Mouse (Mus musculus) midbrain, embryonic 16.5 days (tissue): Measurements from ENCODE around the gene Aebp1. TPM values are rescaled to one million over a fixed set of nuclear protein-coding genes. Genes with fewer than 3 reads are reported as not detected.

Experiments
- ATAC-seq: fragments of 200-750 bp; cut with Nextera tagmentation; 2 replicates; pipeline ENCODE4 v1.8.0; 2017; ENCODE audit warnings: moderate TSS enrichment
- H3K27ac ChIP-seq: fragments of 300-500 bp; sonication (generic); 2 replicates; pipeline ENCODE4 v1.5.1; 2014; ENCODE audit warnings: mild to moderate bottlenecking, low read length, mixed read lengths
- H3K27me3 ChIP-seq: fragments of 300-500 bp; sonication (generic); 2 replicates; pipeline ENCODE4 v1.6.1; 2014; ENCODE audit warnings: low read depth, low read length, mixed read lengths; ENCODE audit not compliant: control insufficient read depth, insufficient read depth
- H3K36me3 ChIP-seq: fragments of 300-500 bp; sonication (generic); 2 replicates; pipeline ENCODE4 v1.6.1; 2014; ENCODE audit warnings: mild to moderate bottlenecking, low read length, moderate library complexity, mixed read lengths; ENCODE audit not compliant: control insufficient read depth, insufficient read depth
- H3K4me1 ChIP-seq: fragments of 300-500 bp; sonication (generic); 2 replicates; pipeline ENCODE4 v1.6.1; 2014; ENCODE audit warnings: mild to moderate bottlenecking, low read length, mixed read lengths; ENCODE audit not compliant: control insufficient read depth, insufficient read depth
- H3K4me2 ChIP-seq: fragments of 300-500 bp; sonication (generic); 2 replicates; pipeline ENCODE4 v1.6.1; 2014; ENCODE audit warnings: mild to moderate bottlenecking, low read length, mixed read lengths
- H3K4me3 ChIP-seq: fragments of 300-500 bp; sonication (generic); 2 replicates; pipeline ENCODE4 v1.5.1; 2014; ENCODE audit warnings: low read depth, mild to moderate bottlenecking, low read length, moderate library complexity, mixed read lengths
- H3K9ac ChIP-seq: fragments of 300-500 bp; sonication (generic); 2 replicates; pipeline ENCODE4 v1.6.1; 2014; ENCODE audit warnings: low read depth, low read length, mixed read lengths
- H3K9me3 ChIP-seq: fragments of 300-500 bp; sonication (generic); replicated peaks from 2 replicates; pipeline ENCODE4 v1.6.1; 2014; ENCODE audit warnings: mild to moderate bottlenecking, low read length, mixed read lengths; ENCODE audit not compliant: control insufficient read depth, poor library complexity, severe bottlenecking
- WGBS: fragments of 180-500 bp; shearing (Covaris S2); extraction: QIAGEN DNeasy Blood & Tissue Kit; methylation state at CpG from one replicate; pipeline ENCODE4 v1.1.7; 2014; 5-methylcytosine and 5-hydroxymethylcytosine counted together
- polyA plus RNA-seq: library from polyadenylated mRNA; unstranded; fragments of >200 nt; fragmentation: Nextera tagmentation; extraction: Ambion mirVana; gene quantifications from 2 replicates; pipeline ENCODE4 v1.2.1, GENCODE M21; 2015

Gene Aebp1
- polyA plus RNA-seq, 1 experiment from 2014 or later = 16.4 TPM

GRCm38 (mm10) chr11:5916178-5916548 lies 54.4 kb downstream of the Aebp1 start:
- no peak overlapping the region for H3K9ac ChIP-seq
- 75% methylated on average over 8 of the region's 8 CpGs for WGBS
- no peaks in the 10 kb centered on the region for H3K36me3 ChIP-seq
- H3K27ac ChIP-seq = no peak overlapping the region
- no peak for ATAC-seq
- H3K9me3 ChIP-seq = no peaks in the 10 kb centered on the region
- no peak overlapping the region for H3K4me3 ChIP-seq
- H3K4me1 ChIP-seq = no peaks in the 10 kb centered on the region
- no peaks in the 10 kb centered on the region for H3K27me3 ChIP-seq
- no peak overlapping the region for H3K4me2 ChIP-seq

GRCm38 (mm10) chr11:5918111-5918510 lies 56.4 kb downstream of the Aebp1 start:
- 85% methylated on average over 2 of the region's 2 CpGs for WGBS
- H3K36me3 ChIP-seq = no peaks in the 10 kb centered on the region
- no peak overlapping the region for H3K27ac ChIP-seq
- ATAC-seq = no peak
- H3K4me1 ChIP-seq = no peaks in the 10 kb centered on the region
- no peak overlapping the region for H3K4me3 ChIP-seq
- no peak overlapping the region for H3K4me2 ChIP-seq
- H3K9ac ChIP-seq = no peak overlapping the region
- no peaks in the 10 kb centered on the region for H3K27me3 ChIP-seq
- no peaks in the 10 kb centered on the region for H3K9me3 ChIP-seq

- no peaks in the 10 kb centered on the region for H3K4me1 ChIP-seq
- H3K4me3 ChIP-seq = no peak overlapping the region
- H3K4me2 ChIP-seq = no peak overlapping the region
- 99% methylated on average over 4 of the region's 4 CpGs for WGBS
- H3K9me3 ChIP-seq = no peaks in the 10 kb centered on the region
- H3K27ac ChIP-seq = no peak overlapping the region
- H3K9ac ChIP-seq = no peak overlapping the region
- ATAC-seq = no peak
- H3K27me3 ChIP-seq = no peaks in the 10 kb centered on the region
- H3K36me3 ChIP-seq = no peaks in the 10 kb centered on the region
Measured at GRCm38 (mm10) chr11:5919606-5920005, 57.9 kb downstream of the Aebp1 start.

GRCm38 (mm10) chr11:5920323-5920960 lies 58.7 kb downstream of the Aebp1 start:
- Histone ChIP-seq H3K27ac (no peak overlapping the region), H3K27me3 (no peaks in the 10 kb centered on the region), H3K36me3 (no peaks in the 10 kb centered on the region), H3K4me2 (no peak overlapping the region), H3K4me3 (no peak overlapping the region), H3K4me1 (no peaks in the 10 kb centered on the region), H3K9ac (no peak overlapping the region), H3K9me3 (no peaks in the 10 kb centered on the region)
- 53% methylated on average over 8 of the region's 17 CpGs for WGBS
- ATAC-seq = no peak

Other genes with a start within 250 kb of the Aebp1 start
- 171 and 181 TPM in 2 replicates for gene Mrps24, start 146.3 kb upstream of the Aebp1 start, polyA plus RNA-seq
- 33.6 and 34.4 TPM in 2 replicates for gene Urgcp, start 99.6 kb upstream of the Aebp1 start, polyA plus RNA-seq
- 152 and 156 TPM in 2 replicates for gene Dbnl, start 73.5 kb upstream of the Aebp1 start, polyA plus RNA-seq
- 2.4 and 3.1 TPM in 2 replicates for gene Pgam2, start 58.2 kb upstream of the Aebp1 start, polyA plus RNA-seq
- 8.1 and 8.2 TPM in 2 replicates for gene Polm, start 23.9 kb upstream of the Aebp1 start, polyA plus RNA-seq
- gene Pold2, start 16.3 kb downstream of the Aebp1 start, polyA plus RNA-seq = 54.0 and 57.4 TPM in 2 replicates
- gene Myl7, start 36.8 kb downstream of the Aebp1 start, polyA plus RNA-seq = not detected in 2 replicates
- gene Gck, start 88.1 kb downstream of the Aebp1 start, polyA plus RNA-seq = 10.5 and 11.8 TPM in 2 replicates
- 108 TPM in 2 replicates for gene Ykt6, start 93.7 kb downstream of the Aebp1 start, polyA plus RNA-seq
- gene Camk2b, start 204.4 kb downstream of the Aebp1 start, polyA plus RNA-seq = 150 and 163 TPM in 2 replicates